Mouse (Mus musculus) heart, adult 2 months (tissue): ENCODE measurements around the gene Ybx3.

Experiments
- CTCF ChIP-seq: fragments of 200-600 bp; IDR thresholded peaks from 2 replicates; pipeline ENCODE4 v1.8.1; 2022; ENCODE audit warnings: antibody characterized with exemption, mild to moderate bottlenecking, moderate library complexity
- POLR2A ChIP-seq: fragments of 200-500 bp; IDR thresholded peaks from 2 replicates; pipeline ENCODE4 v1.6.1; 2011; ENCODE audit warnings: mild to moderate bottlenecking, low read depth, low read length, control low read depth; ENCODE audit not compliant: insufficient read depth

GRCm38 (mm10) chr6:131386416-131387019 lies 1.8 kb downstream of the Ybx3 start:
- TF ChIP-seq CTCF (no peak), POLR2A (no peak)
